Mouse (Mus musculus): ENCODE data around the gene Olfr1445. TPM values are rescaled to one million over a fixed set of nuclear protein-coding genes. Genes with fewer than 3 reads are reported as not detected.

Gene Olfr1445
- not detected in 2 replicates for polyA plus RNA-seq (2016; fragmentation: Nextera tagmentation; extraction: Ambion mirVana)

GRCm38 (mm10) chr19:12883555-12883954 is at the start of gene Olfr1445:
Olfr1445 (plus strand) TSS chr19:12883855.
- no peaks in the 10 kb centered on the region for H3K27me3 ChIP-seq
- H3K4me1 ChIP-seq = no peaks in the 10 kb centered on the region
- H3K4me3 ChIP-seq = no peak within 1 kb of the TSS
- H3K27ac ChIP-seq = no peak within 1 kb of the TSS
- ATAC-seq (ENCODE audit: insufficient number of reproducible peaks, insufficient read depth, low FRiP score, low TSS enrichment) = no peak
- no peaks in the 10 kb centered on the region for H3K36me3 ChIP-seq
- no peak within 1 kb of the TSS for H3K4me2 ChIP-seq (replicated peaks)
- no peaks in the 10 kb centered on the region for H3K9me3 ChIP-seq
- H3K9ac ChIP-seq = no peak within 1 kb of the TSS
- 83% methylated on average over 2 of the region's 2 CpGs for WGBS

- no peak for ATAC-seq (ENCODE audit: insufficient number of reproducible peaks, insufficient read depth, low FRiP score, low TSS enrichment)
- no peaks in the 10 kb centered on the region for H3K27me3 ChIP-seq
- no peaks in the 10 kb centered on the region for H3K9me3 ChIP-seq
- no peak overlapping the region for H3K27ac ChIP-seq
- H3K4me3 ChIP-seq = no peak overlapping the region
- no peaks in the 10 kb centered on the region for H3K36me3 ChIP-seq
- 88% methylated on average over 1 of the region's 1 CpGs for WGBS
- H3K9ac ChIP-seq = no peak overlapping the region
- no peaks in the 10 kb centered on the region for H3K4me1 ChIP-seq
- no peak overlapping the region for H3K4me2 ChIP-seq (replicated peaks)
Measured at GRCm38 (mm10) chr19:12838507-12838906, 45.1 kb upstream of the Olfr1445 start.

GRCm38 (mm10) chr19:12846382-12846781 is 37.3 kb upstream of the Olfr1445 start, which contains the start of gene Gm5244:
Gm5244 (plus strand) TSS chr19:12846682.
- H3K4me2 ChIP-seq (replicated peaks) = no peak within 1 kb of the TSS
- H3K36me3 ChIP-seq = no peaks in the 10 kb centered on the region
- H3K4me3 ChIP-seq = no peak within 1 kb of the TSS
- no peaks in the 10 kb centered on the region for H3K9me3 ChIP-seq
- H3K27me3 ChIP-seq = no peaks in the 10 kb centered on the region
- no peak for ATAC-seq (ENCODE audit: insufficient number of reproducible peaks, insufficient read depth, low FRiP score, low TSS enrichment)
- no peaks in the 10 kb centered on the region for H3K4me1 ChIP-seq
- H3K9ac ChIP-seq = no peak within 1 kb of the TSS
- no peak within 1 kb of the TSS for H3K27ac ChIP-seq

GRCm38 (mm10) chr19:12856983-12857382 is 26.7 kb upstream of the Olfr1445 start, which contains the start of gene Olfr1444:
Olfr1444 (plus strand) TSS chr19:12857283.
- 61% methylated on average over 1 of the region's 1 CpGs for WGBS

GRCm38 (mm10) chr19:12893424-12893823 is 9.8 kb downstream of the Olfr1445 start, which contains the start of gene Olfr1446:
Olfr1446 (minus strand) TSS chr19:12893524.
- Histone ChIP-seq H3K4me2 (replicated peaks) (no peak within 1 kb of the TSS), H3K4me1 (no peaks in the 10 kb centered on the region), H3K27me3 (no peaks in the 10 kb centered on the region), H3K36me3 (no peaks in the 10 kb centered on the region), H3K4me3 (no peak within 1 kb of the TSS), H3K9ac (no peak within 1 kb of the TSS), H3K9me3 (no peaks in the 10 kb centered on the region), H3K27ac (no peak within 1 kb of the TSS)
- 81% methylated on average over 1 of the region's 1 CpGs for WGBS
- ATAC-seq (ENCODE audit: insufficient number of reproducible peaks, insufficient read depth, low FRiP score, low TSS enrichment) = no peak

More at GRCm38 (mm10) chr19:12856983-12857382, 26.7 kb upstream of the Olfr1445 start, which contains the start of gene Olfr1444:
- Histone ChIP-seq H3K4me3 (no peak within 1 kb of the TSS), H3K9ac (no peak within 1 kb of the TSS), H3K27me3 (no peaks in the 10 kb centered on the region), H3K36me3 (no peaks in the 10 kb centered on the region), H3K4me2 (replicated peaks) (no peak within 1 kb of the TSS), H3K4me1 (no peaks in the 10 kb centered on the region), H3K9me3 (no peaks in the 10 kb centered on the region), H3K27ac (no peak within 1 kb of the TSS)
- ATAC-seq (ENCODE audit: insufficient number of reproducible peaks, insufficient read depth, low FRiP score, low TSS enrichment) = no peak

- Histone ChIP-seq H3K27ac (no peak within 1 kb of the TSS), H3K9me3 (no peaks in the 10 kb centered on the region), H3K27me3 (no peaks in the 10 kb centered on the region), H3K4me3 (no peak within 1 kb of the TSS), H3K4me1 (no peaks in the 10 kb centered on the region), H3K9ac (no peak within 1 kb of the TSS), H3K36me3 (no peaks in the 10 kb centered on the region), H3K4me2 (replicated peaks) (no peak within 1 kb of the TSS)
- no peak for ATAC-seq (ENCODE audit: insufficient number of reproducible peaks, insufficient read depth, low FRiP score, low TSS enrichment)
- WGBS = 92% methylated on average over 1 of the region's 1 CpGs
Measured at GRCm38 (mm10) chr19:12903643-12904042, 20.0 kb downstream of the Olfr1445 start, which contains the start of gene Olfr1447. Olfr1447 (minus strand) TSS chr19:12903743.

GRCm38 (mm10) chr19:12924319-12924718 is 40.7 kb downstream of the Olfr1445 start, which contains the start of gene Olfr1448:
Olfr1448 (minus strand) TSS chr19:12924419.
- 69% methylated on average over 1 of the region's 1 CpGs for WGBS
- no peak within 1 kb of the TSS for H3K4me2 ChIP-seq (replicated peaks)
- H3K4me1 ChIP-seq = no peaks in the 10 kb centered on the region
- H3K36me3 ChIP-seq = no peaks in the 10 kb centered on the region
- no peak for ATAC-seq (ENCODE audit: insufficient number of reproducible peaks, insufficient read depth, low FRiP score, low TSS enrichment)
- no peak within 1 kb of the TSS for H3K27ac ChIP-seq
- no peaks in the 10 kb centered on the region for H3K9me3 ChIP-seq
- H3K4me3 ChIP-seq = no peak within 1 kb of the TSS
- H3K27me3 ChIP-seq = no peaks in the 10 kb centered on the region
- H3K9ac ChIP-seq = no peak within 1 kb of the TSS

- H3K9me3 ChIP-seq = no peaks in the 10 kb centered on the region
- ATAC-seq (ENCODE audit: insufficient number of reproducible peaks, insufficient read depth, low FRiP score, low TSS enrichment) = no peak
- no peaks in the 10 kb centered on the region for H3K4me1 ChIP-seq
- no peak within 1 kb of the TSS for H3K4me3 ChIP-seq
- no peak within 1 kb of the TSS for H3K4me2 ChIP-seq (replicated peaks)
- no peak within 1 kb of the TSS for H3K9ac ChIP-seq
- H3K36me3 ChIP-seq = no peaks in the 10 kb centered on the region
- no peak within 1 kb of the TSS for H3K27ac ChIP-seq
- no peaks in the 10 kb centered on the region for H3K27me3 ChIP-seq
Measured at GRCm38 (mm10) chr19:12930540-12930939, 46.9 kb downstream of the Olfr1445 start, which contains the start of gene Olfr1449. Olfr1449 (plus strand) TSS chr19:12930840.

Other genes starting within 250 kb of the Olfr1445 start
- gene Olfr1442, start 213.4 kb upstream of the Olfr1445 start, polyA plus RNA-seq (2016; fragmentation: Nextera tagmentation; extraction: Ambion mirVana) = not detected in 2 replicates
- not detected in 2 replicates for gene Olfr1443, start 205.7 kb upstream of the Olfr1445 start, polyA plus RNA-seq (2016; fragmentation: Nextera tagmentation; extraction: Ambion mirVana)
- gene Keg1, start 188.1 kb upstream of the Olfr1445 start, polyA plus RNA-seq (2016; fragmentation: Nextera tagmentation; extraction: Ambion mirVana) = not detected in 2 replicates
- 2.2 and 2.7 TPM in 2 replicates for gene Cntf, start 118.2 kb upstream of the Olfr1445 start, polyA plus RNA-seq (2016; fragmentation: Nextera tagmentation; extraction: Ambion mirVana)
- gene Zfp91, start 87.7 kb upstream of the Olfr1445 start, polyA plus RNA-seq (2016; fragmentation: Nextera tagmentation; extraction: Ambion mirVana) = 17.0 and 18.5 TPM in 2 replicates
- gene Lpxn, start 87.7 kb upstream of the Olfr1445 start, polyA plus RNA-seq (2016; fragmentation: Nextera tagmentation; extraction: Ambion mirVana) = 1.1 and 1.3 TPM in 2 replicates
- gene Gm5244, start 37.2 kb upstream of the Olfr1445 start, polyA plus RNA-seq (2016; fragmentation: Nextera tagmentation; extraction: Ambion mirVana) = not detected in 2 replicates
- not detected in 2 replicates for gene Olfr1444, start 26.6 kb upstream of the Olfr1445 start, polyA plus RNA-seq (2016; fragmentation: Nextera tagmentation; extraction: Ambion mirVana)
- 0.32 TPM in 1 of 2 replicates, not detected in the other for gene Olfr1446, start 9.7 kb downstream of the Olfr1445 start, polyA plus RNA-seq (2016; fragmentation: Nextera tagmentation; extraction: Ambion mirVana)
- gene Olfr1447, start 19.9 kb downstream of the Olfr1445 start, polyA plus RNA-seq (2016; fragmentation: Nextera tagmentation; extraction: Ambion mirVana) = not detected in 2 replicates
- not detected in 2 replicates for gene Olfr1448, start 40.6 kb downstream of the Olfr1445 start, polyA plus RNA-seq (2016; fragmentation: Nextera tagmentation; extraction: Ambion mirVana)
- not detected in 2 replicates for gene Olfr1449, start 47.0 kb downstream of the Olfr1445 start, polyA plus RNA-seq (2016; fragmentation: Nextera tagmentation; extraction: Ambion mirVana)
- gene Olfr1450, start 66.4 kb downstream of the Olfr1445 start, polyA plus RNA-seq (2016; fragmentation: Nextera tagmentation; extraction: Ambion mirVana) = not detected in 2 replicates
- not detected in 2 replicates for gene Olfr1451, start 111.2 kb downstream of the Olfr1445 start, polyA plus RNA-seq (2016; fragmentation: Nextera tagmentation; extraction: Ambion mirVana)
- gene Olfr1453, start 144.5 kb downstream of the Olfr1445 start, polyA plus RNA-seq (2016; fragmentation: Nextera tagmentation; extraction: Ambion mirVana) = not detected in 2 replicates
- not detected in 2 replicates for gene Olfr1454, start 176.8 kb downstream of the Olfr1445 start, polyA plus RNA-seq (2016; fragmentation: Nextera tagmentation; extraction: Ambion mirVana)
- not detected in 2 replicates for gene Olfr1457, start 214.0 kb downstream of the Olfr1445 start, polyA plus RNA-seq (2016; fragmentation: Nextera tagmentation; extraction: Ambion mirVana)
- not detected in 2 replicates for gene Olfr1458, start 222.9 kb downstream of the Olfr1445 start, polyA plus RNA-seq (2016; fragmentation: Nextera tagmentation; extraction: Ambion mirVana)